Mouse (Mus musculus): ENCODE measurements around the gene Mterf1a. TPM values are rescaled to one million over a fixed set of nuclear protein-coding genes. Genes with fewer than 3 reads are reported as not detected.

Gene Mterf1a
- total RNA-seq, 2 experiments from 2014 or later = 1.1 to 1.5 TPM

GRCm38 (mm10) chr5:3870161-3870560, 23.6 kb downstream of the Mterf1a start:
- no peak for DNase-seq
- intact Hi-C loops (cut with DNase I) = no loop called here

- no peak for DNase-seq
- intact Hi-C loops (cut with DNase I) = no loop called here
Measured at GRCm38 (mm10) chr5:3845026-3845425, 48.7 kb downstream of the Mterf1a start, which contains the start of gene Lrrd1. Lrrd1 (plus strand) TSS chr5:3845173.

Other genes starting within 250 kb of the Mterf1a start
- gene Tmbim7, start 242.8 kb downstream of the Mterf1a start, total RNA-seq (2021) = not detected
- 10 to 100 TPM; 69.2 to 87.0 TPM for gene Gatad1, start 236.7 kb downstream of the Mterf1a start, total RNA-seq (2021)
- 10 to 100 TPM; 14.6 to 15.2 TPM for gene Ankib1, start 91.0 kb downstream of the Mterf1a start, total RNA-seq (2021)
- 10 to 100 TPM; 13.7 to 14.5 TPM for gene Krit1, start 90.7 kb downstream of the Mterf1a start, total RNA-seq (2021)
- gene Lrrd1, start 48.8 kb downstream of the Mterf1a start, total RNA-seq (2021) = under 1 TPM in 1 of 2 experiments, not detected in 1; 0.10 TPM
- gene Akap9, start 34.1 kb upstream of the Mterf1a start, total RNA-seq (2021) = 10 to 100 TPM; 40.3 to 42.4 TPM
- gene Cyp51, start 210.8 kb upstream of the Mterf1a start, total RNA-seq (2021) = 1 to 10 TPM; 1.9 to 2.4 TPM